Mouse (Mus musculus): ENCODE data around the gene Gm11060. TPM values are rescaled to one million over a fixed set of nuclear protein-coding genes. Genes with fewer than 3 reads are reported as not detected.

Gm11060 gene
- total and polyA plus RNA-seq, 2 experiments from 2014 or later, result not detected

DNA sequence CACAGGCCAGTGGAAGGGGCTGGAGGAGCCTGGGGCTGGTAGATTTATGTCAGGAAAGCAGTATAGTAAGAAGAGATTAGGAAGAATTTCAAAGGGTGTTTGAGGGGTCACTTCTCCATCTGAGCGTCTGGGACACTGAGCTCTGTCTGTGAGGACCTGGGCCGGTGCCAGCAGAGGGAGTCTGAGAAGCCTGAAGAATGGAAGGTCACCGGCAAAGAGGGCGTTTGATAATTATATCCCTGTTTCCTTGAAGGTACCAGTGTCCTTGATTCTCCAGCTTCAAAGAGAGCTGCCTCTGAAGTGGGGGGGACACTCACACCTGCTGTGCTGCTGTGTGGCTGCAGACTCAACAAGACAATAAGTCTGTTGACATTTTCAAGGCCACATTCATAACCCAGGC lies 17.6 kb upstream of the Gm11060 start:
- Histone ChIP-seq H3K9ac (replicated peaks; ENCODE audit: low read length) (no peak overlapping the region), H3K4me2 (ENCODE audit: low read depth, low read length) (no peak overlapping the region), H3K4me3 (ENCODE audit: low read length) (no peak overlapping the region), H3K27ac (no peak overlapping the region), H3K4me1 (ENCODE audit: insufficient read depth, low read length) (no peaks in the 10 kb centered on the region), H3K27me3 (ENCODE audit: insufficient read depth, low read length) (no peaks in the 10 kb centered on the region), H3K36me3 (ENCODE audit: insufficient read depth, low read length) (no peaks in the 10 kb centered on the region), H3K9me3 (ENCODE audit: low read length) (no peaks in the 10 kb centered on the region)
- no peak for TF ChIP-seq CTCF (IDR thresholded peaks at IDR 0.05; ENCODE audit: low read depth)
- WGBS, result 62% methylated on average over 4 of the region's 4 CpGs
- no peak for DNase-seq (ENCODE audit: low spot score)
- no peak for ATAC-seq

DNA sequence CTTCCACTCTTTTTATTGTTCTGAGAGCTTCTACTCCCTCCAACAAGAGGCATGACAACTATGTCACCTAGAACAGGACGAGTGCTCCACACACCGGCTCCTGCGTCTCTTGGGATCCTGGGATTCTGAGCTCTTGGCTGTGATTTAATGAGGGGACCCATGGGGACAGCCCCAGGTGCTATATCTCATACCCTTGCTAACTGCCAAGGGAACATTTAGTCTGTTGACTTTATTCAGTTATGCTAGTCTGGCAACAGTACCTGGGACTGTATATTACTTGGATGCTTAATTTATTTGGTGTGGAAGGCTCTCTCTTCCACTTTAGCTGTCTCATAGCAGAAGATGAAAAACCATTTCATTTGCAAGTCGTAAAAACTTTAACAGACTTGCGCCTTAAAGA lies 16.0 kb upstream of the Gm11060 start:
- DNase-seq (ENCODE audit: low spot score) (no peak), ATAC-seq (no peak)
- Histone ChIP-seq H3K4me3 (ENCODE audit: low read length) (no peak overlapping the region), H3K9ac (replicated peaks; ENCODE audit: low read length) (no peak overlapping the region), H3K36me3 (ENCODE audit: insufficient read depth, low read length) (no peaks in the 10 kb centered on the region), H3K9me3 (ENCODE audit: low read length) (no peaks in the 10 kb centered on the region), H3K27ac (no peak overlapping the region), H3K27me3 (ENCODE audit: insufficient read depth, low read length) (no peaks in the 10 kb centered on the region), H3K4me2 (ENCODE audit: low read depth, low read length) (no peak overlapping the region), H3K4me1 (ENCODE audit: insufficient read depth, low read length) (no peaks in the 10 kb centered on the region)
- no peak for TF ChIP-seq CTCF (IDR thresholded peaks at IDR 0.05; ENCODE audit: low read depth)
- WGBS, result 76% methylated on average over 5 of the region's 5 CpGs

DNA sequence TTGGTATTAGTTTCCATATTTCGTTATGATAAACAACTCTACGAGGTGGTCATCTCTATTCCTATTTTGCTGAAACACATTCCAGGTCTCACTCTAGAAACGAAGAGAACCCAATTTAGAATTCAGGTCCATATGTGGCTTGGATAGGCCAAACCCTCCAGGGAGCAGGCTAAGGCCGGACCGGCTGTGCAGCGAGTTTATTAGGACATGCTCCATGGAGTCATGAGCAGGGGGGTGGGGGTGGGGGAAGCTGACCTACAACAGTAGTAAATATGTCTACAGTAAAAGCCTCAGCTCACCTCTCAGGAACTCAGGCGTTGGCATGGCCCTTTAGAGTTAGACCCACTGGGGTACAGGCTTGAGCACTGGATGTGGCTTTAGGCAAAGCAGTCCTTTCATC lies 14.7 kb upstream of the Gm11060 start:
- DNase-seq (ENCODE audit: low spot score) (no peak), ATAC-seq (no peak)
- Histone ChIP-seq H3K27ac (no peak overlapping the region), H3K4me3 (ENCODE audit: low read length) (no peak overlapping the region), H3K4me2 (ENCODE audit: low read depth, low read length) (no peak overlapping the region), H3K36me3 (ENCODE audit: insufficient read depth, low read length) (no peaks in the 10 kb centered on the region), H3K27me3 (ENCODE audit: insufficient read depth, low read length) (no peaks in the 10 kb centered on the region), H3K9me3 (ENCODE audit: low read length) (no peaks in the 10 kb centered on the region), H3K9ac (replicated peaks; ENCODE audit: low read length) (no peak overlapping the region), H3K4me1 (ENCODE audit: insufficient read depth, low read length) (no peaks in the 10 kb centered on the region)
- 82% methylated on average over 7 of the region's 7 CpGs for WGBS
- TF ChIP-seq CTCF (IDR thresholded peaks at IDR 0.05; ENCODE audit: low read depth), result no peak

DNA sequence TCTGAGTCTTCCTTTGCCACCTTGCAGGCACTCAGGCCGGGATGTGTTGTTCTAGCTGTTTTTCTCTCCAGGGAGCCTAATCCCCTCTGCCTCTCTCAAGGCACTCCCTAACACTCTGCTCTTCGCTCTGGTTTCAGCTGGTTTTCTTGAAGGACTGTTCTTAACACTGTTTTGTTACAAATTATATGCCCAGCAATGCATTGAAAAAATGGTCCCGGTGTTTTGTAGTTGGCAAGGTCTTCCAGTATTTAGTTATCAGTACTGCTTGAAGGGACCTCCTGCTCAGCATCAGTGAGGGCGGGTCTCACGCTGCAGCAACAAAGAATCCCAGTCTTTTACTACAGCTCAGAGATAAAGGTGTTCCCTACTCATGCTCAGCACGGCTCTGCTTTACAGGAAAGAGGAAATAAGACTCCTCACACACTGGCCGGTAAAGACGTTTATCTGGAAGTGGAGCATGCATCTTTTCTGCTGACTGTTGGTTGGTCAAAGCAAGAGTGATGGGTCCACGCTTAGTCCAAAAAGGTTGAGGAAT lies 9.5 kb upstream of the Gm11060 start:
- H3K4me3 ChIP-seq (ENCODE audit: low read length), result no peak overlapping the region
- WGBS, result 39% methylated on average over 9 of the region's 9 CpGs
- no peaks in the 10 kb centered on the region for H3K27me3 ChIP-seq (ENCODE audit: insufficient read depth, low read length)
- no peaks in the 10 kb centered on the region for H3K9me3 ChIP-seq (ENCODE audit: low read length)
- ATAC-seq (no peak), DNase-seq (ENCODE audit: low spot score) (no peak)
- H3K9ac ChIP-seq (replicated peaks; ENCODE audit: low read length), result no peak overlapping the region
- H3K4me1 ChIP-seq (ENCODE audit: insufficient read depth, low read length), result no peaks in the 10 kb centered on the region
- no peak for TF ChIP-seq CTCF (IDR thresholded peaks at IDR 0.05; ENCODE audit: low read depth)
- no peak overlapping the region for H3K4me2 ChIP-seq (ENCODE audit: low read depth, low read length)
- H3K36me3 ChIP-seq (ENCODE audit: insufficient read depth, low read length), result no peaks in the 10 kb centered on the region
- H3K27ac ChIP-seq, result no peak overlapping the region

DNA sequence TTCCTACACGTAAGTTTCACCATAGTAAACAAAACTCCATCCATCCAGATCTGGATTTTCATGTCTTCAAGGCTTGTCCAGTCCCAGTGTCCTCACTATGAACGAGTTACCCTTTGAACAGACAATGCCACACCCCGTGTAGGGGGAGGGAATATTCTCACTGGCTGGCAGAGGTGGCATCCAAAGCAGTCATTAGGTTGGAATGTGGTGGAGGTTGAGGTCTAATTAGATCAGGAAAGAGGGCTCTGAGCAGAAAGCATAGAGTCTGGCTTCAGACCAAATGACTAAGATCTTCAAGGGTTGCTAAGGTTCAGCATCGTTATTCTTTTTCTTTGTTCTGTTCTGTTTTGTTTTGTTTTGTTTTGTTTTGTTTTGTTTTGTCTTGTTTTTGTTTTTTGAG lies 7.8 kb upstream of the Gm11060 start:
- Histone ChIP-seq H3K36me3 (ENCODE audit: insufficient read depth, low read length) (no peaks in the 10 kb centered on the region), H3K27me3 (ENCODE audit: insufficient read depth, low read length) (no peaks in the 10 kb centered on the region), H3K9ac (replicated peaks; ENCODE audit: low read length) (no peak overlapping the region), H3K4me3 (ENCODE audit: low read length) (no peak overlapping the region), H3K9me3 (ENCODE audit: low read length) (no peaks in the 10 kb centered on the region), H3K4me1 (ENCODE audit: insufficient read depth, low read length) (0 out of 2 replicates have a peak, but pooled peaks cover 2% of the 10 kb centered on the region), H3K4me2 (ENCODE audit: low read depth, low read length) (no peak overlapping the region), H3K27ac (no peak overlapping the region)
- DNase-seq (ENCODE audit: low spot score), result no peak
- no peak for TF ChIP-seq CTCF (IDR thresholded peaks at IDR 0.05; ENCODE audit: low read depth)
- WGBS, result 78% methylated on average over 4 of the region's 4 CpGs
- no peak for ATAC-seq

DNA sequence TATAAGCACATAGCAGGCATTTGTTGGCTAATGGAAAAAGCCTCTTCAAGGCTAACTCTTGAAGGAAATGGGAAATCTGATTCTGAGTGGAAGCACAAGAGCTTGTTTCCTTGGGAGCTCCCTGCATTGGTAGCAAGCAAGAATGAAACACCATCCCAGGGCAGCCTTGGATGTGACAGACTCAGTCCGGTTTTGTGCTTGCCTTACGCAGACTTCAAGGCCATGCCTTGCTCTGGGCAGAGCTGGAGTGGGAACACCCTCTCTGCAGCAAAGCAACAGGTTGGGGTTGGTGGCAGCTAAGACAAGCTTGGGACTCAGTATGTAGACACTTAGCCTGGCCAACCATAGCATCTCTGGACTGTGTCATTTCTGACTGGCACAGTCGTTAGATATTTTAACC lies 5.7 kb upstream of the Gm11060 start:
- Histone ChIP-seq H3K4me1 (ENCODE audit: insufficient read depth, low read length) (0 out of 2 replicates have a peak, but pooled peaks cover 15% of the 10 kb centered on the region), H3K4me3 (ENCODE audit: low read length) (no peak overlapping the region), H3K36me3 (ENCODE audit: insufficient read depth, low read length) (no peaks in the 10 kb centered on the region), H3K9ac (replicated peaks; ENCODE audit: low read length) (no peak overlapping the region), H3K27me3 (ENCODE audit: insufficient read depth, low read length) (no peaks in the 10 kb centered on the region), H3K27ac (no peak overlapping the region), H3K9me3 (ENCODE audit: low read length) (no peaks in the 10 kb centered on the region), H3K4me2 (ENCODE audit: low read depth, low read length) (no peak overlapping the region)
- DNase-seq (ENCODE audit: low spot score) (no peak), ATAC-seq (no peak)
- no peak for TF ChIP-seq CTCF (IDR thresholded peaks at IDR 0.05; ENCODE audit: low read depth)
- WGBS, result 97% methylated on average over 3 of the region's 3 CpGs

DNA sequence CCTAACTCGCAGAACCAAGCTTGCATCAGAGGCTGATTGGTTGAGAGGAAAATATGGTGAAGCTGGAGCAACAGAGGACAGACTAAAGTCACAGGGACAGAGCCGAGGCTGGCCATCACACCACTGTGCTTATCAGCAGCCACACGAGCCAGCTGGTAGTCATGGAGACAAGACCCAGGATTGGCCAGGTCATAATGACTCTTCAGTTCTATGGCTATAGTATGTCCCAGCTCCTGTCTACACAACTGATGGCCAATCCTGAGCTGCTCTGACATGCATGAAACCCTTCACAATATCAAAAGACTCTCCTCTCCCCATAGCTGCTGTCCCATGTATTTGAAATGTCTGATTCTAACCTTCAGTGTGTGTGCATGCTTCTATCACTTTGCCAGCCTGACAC lies 3.8 kb upstream of the Gm11060 start:
- DNase-seq (ENCODE audit: low spot score) (no peak), ATAC-seq (no peak)
- no peak for TF ChIP-seq CTCF (IDR thresholded peaks at IDR 0.05; ENCODE audit: low read depth)
- no peak overlapping the region for H3K4me2 ChIP-seq (ENCODE audit: low read depth, low read length)
- 87% methylated on average over 3 of the region's 3 CpGs for WGBS
- H3K9ac ChIP-seq (replicated peaks; ENCODE audit: low read length), result no peak overlapping the region
- H3K9me3 ChIP-seq (ENCODE audit: low read length), result no peaks in the 10 kb centered on the region
- no peaks in the 10 kb centered on the region for H3K27me3 ChIP-seq (ENCODE audit: insufficient read depth, low read length)
- no peaks in the 10 kb centered on the region for H3K36me3 ChIP-seq (ENCODE audit: insufficient read depth, low read length)
- H3K4me1 ChIP-seq (ENCODE audit: insufficient read depth, low read length), result 0 out of 2 replicates have a peak, but pooled peaks cover 15% of the 10 kb centered on the region
- no peak overlapping the region for H3K4me3 ChIP-seq (ENCODE audit: low read length)
- H3K27ac ChIP-seq, result no peak overlapping the region

All from hindbrain, postnatal 0 days (tissue).